Mouse (Mus musculus) T-helper 17 cell (primary cell): ENCODE data around the gene Igsf21.

Experiments
- in situ Hi-C, 2 experiments: fragments of 300-600 bp; cut with MboI, MseI; formaldehyde crosslinking; loops; 1 replicate in 1 of 2; 2 replicates in 1 of 2; pipeline ENCODE4 v1.15.1; 2025; ENCODE audit warnings: high pct_unique_total_duplicates in 2 of 2

The Igsf21 gene

DNA sequence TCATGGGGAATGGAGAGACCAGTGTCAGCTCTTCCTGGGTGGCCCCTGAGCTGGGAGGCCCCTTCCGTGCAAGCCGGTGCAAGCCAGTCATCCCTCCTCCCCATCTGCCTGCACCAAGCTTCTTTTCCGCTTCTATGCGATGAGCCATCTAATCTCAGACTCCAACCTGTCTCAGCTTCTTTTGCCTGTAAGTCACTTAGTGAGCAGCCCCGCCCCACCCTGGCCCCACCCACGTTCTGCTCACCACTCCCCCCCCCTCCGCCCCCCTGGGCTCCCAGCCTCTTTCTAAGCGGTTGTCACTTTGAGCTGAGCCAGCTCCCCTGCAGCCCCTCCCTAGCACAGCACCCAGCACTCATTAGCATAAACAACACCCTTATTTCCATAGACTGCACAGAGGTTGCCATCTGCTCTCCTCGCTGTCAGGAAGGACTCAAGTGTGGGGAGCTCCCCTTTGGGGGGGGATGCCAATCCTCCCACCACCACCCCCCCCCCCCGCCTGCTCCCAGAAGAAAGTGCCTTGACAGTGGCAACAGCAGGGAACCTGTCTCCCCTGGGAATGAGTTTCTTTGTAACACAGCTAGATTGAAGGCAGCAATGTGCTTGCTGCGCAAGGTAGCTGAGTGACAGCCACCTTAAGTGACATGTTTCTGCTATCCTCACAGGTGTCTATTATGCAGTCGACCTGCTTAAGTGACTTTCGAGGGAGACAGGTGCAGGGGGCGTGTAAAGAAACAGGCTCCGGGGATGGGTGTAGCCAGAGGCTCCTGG, 176.8 kb downstream of the Igsf21 start:
- in situ Hi-C loops, result loop anchor here in 1 of 2 experiments (25.0 kb wide), 1 partner anchor 1007 kb away; no protein-coding TSS in a partner anchor

DNA sequence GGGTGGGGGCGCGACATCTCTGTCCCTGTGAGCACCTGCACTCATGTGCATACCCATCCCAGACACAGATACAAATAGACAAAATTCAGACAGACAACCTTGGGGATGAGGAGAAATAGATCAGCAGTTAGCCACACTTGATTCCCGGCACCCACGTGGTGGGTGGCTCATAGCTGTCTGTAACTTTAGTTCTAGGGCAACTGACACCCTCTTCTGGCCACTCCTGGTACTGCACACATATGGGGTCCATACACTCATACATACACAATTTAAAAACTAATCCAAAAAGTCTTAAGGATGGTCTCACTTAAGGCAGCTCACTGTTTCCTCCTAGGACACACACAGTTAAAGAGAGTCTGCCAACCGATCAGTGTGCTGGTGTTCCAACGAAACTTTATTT, 178.1 kb downstream of the Igsf21 start:
- in situ Hi-C loops, result loop anchor here in 1 of 2 experiments (25.0 kb wide), 1 partner anchor 1006 kb away; no protein-coding TSS in a partner anchor

GRCm38 (mm10) chr4:140066011-140066410, 180.6 kb downstream of the Igsf21 start:
- in situ Hi-C loops, result loop anchor here in 1 of 2 experiments (25.0 kb wide), 1 partner anchor 1004 kb away; no protein-coding TSS in a partner anchor

DNA sequence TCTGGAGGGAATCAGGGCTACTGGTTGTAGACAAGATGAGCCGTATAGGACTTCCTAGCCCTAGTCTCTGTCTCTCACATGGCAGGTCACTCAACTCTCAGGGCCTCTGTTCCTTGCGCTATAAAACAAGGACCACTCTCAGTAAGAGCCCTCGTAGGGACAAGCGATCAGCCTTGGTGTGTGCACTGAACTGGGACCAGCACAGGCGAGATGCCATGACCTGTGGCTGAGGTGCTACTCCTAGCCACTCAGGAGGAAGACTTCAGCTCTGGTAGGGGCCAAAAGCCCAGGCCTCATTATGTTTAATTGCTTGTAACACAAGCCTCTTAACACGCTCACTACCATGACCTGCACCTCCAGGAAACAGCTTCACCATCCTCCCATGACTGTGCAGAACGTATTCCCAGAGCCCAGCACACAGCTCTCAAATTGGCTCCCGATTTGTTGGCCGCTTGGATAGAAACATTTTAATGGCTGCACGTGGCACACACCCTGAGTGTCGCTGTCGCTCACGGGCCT, 183.4 kb downstream of the Igsf21 start:
- in situ Hi-C loops, result loop anchor here in 1 of 2 experiments (25.0 kb wide), 1 partner anchor 1001 kb away; no protein-coding TSS in a partner anchor

GRCm38 (mm10) chr4:140060251-140060650, 186.3 kb downstream of the Igsf21 start:
- in situ Hi-C loops, result loop anchor here in 1 of 2 experiments (25.0 kb wide), 1 partner anchor 998 kb away; no protein-coding TSS in a partner anchor

DNA sequence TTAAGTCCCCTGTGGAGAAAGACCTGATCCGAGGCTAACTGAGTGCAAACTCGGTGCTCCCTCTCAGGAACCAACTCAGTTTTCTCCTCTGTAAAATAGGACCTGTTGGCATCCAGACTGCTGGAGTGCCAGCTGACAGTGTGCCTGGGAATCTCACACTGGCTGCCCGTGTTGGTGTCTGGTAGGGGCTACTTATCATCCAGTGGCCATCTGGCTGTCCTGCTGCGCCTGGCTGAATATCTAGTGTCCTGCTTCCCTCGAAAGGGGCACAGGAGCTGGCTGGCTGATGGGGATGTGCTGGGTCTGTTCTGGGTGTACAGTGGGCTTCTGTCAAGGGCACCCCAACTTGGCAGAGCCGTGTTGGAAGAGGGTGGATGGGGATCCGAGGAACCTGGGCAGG, 193.5 kb downstream of the Igsf21 start:
- in situ Hi-C loops, result loop anchor here in 1 of 2 experiments (25.0 kb wide), 1 partner anchor 991 kb away; no protein-coding TSS in a partner anchor

GRCm38 (mm10) chr4:140052575-140052974, 194.0 kb downstream of the Igsf21 start:
- in situ Hi-C loops, result loop anchor here in 1 of 2 experiments (25.0 kb wide), 1 partner anchor 990 kb away; no protein-coding TSS in a partner anchor

GRCm38 (mm10) chr4:140047807-140048362, 198.7 kb downstream of the Igsf21 start:
- in situ Hi-C loops, result no loop called here

GRCm38 (mm10) chr4:140043953-140044352, 202.6 kb downstream of the Igsf21 start:
- in situ Hi-C loops, result no loop called here

GRCm38 (mm10) chr4:140038586-140039411, 207.8 kb downstream of the Igsf21 start:
- in situ Hi-C loops, result loop anchor here in 1 of 2 experiments (10.0 kb wide), 1 partner anchor 1654 kb away; no protein-coding TSS in a partner anchor

- in situ Hi-C loops, result loop anchor here in 1 of 2 experiments (10.0 kb wide), 1 partner anchor 1653 kb away; no protein-coding TSS in a partner anchor
Observed at GRCm38 (mm10) chr4:140037784-140038387, 208.7 kb downstream of the Igsf21 start.

GRCm38 (mm10) chr4:140035232-140035631, 211.4 kb downstream of the Igsf21 start:
- in situ Hi-C loops, result loop anchor here in 1 of 2 experiments (10.0 kb wide), 1 partner anchor 1650 kb away; no protein-coding TSS in a partner anchor

GRCm38 (mm10) chr4:140033394-140033793, 213.2 kb downstream of the Igsf21 start:
- in situ Hi-C loops, result loop anchor here in 1 of 2 experiments (10.0 kb wide), 1 partner anchor 1649 kb away; no protein-coding TSS in a partner anchor

DNA sequence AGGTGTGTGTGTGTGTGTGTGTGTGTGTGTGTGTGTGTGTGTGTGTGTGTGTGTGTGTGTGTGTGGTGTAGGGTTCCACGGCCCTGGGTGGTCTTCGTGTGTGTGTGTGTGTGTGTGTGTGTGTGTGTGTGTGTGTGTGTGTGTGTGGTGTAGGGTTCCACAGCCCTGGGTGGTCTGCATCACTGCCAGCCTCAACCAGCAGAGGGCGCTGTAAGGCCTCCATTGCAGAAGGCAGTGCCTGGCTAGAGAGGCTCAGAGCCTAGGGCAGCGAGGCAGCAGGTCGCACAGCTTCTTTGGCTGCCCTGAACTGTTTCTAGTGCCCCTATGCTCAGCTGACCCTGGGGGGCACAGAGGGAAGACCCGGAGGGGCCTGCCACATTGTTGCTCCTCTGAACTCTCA, 216.2 kb downstream of the Igsf21 start:
- in situ Hi-C loops, result loop anchor here in 1 of 2 experiments (10.0 kb wide), 1 partner anchor 1646 kb away; no protein-coding TSS in a partner anchor

DNA sequence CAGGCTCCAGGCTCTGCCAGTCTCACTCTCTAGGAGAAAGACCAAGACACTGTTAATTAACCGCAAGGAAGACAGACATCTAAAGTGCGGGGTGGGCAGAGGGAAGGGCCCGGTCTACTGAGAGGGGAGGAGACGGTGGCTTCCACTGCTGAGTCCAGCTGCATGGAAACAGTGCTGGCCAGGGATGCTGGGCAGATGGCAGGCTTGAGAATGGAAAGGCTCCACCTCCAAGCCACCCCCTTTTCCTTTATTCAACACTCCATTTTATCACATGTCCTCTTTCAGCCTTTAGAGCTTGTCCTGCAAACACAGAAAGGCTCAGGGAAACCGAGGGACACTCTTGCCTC, 216.6 kb downstream of the Igsf21 start:
- in situ Hi-C loops, result loop anchor here in 1 of 2 experiments (10.0 kb wide), 1 partner anchor 1645 kb away; no protein-coding TSS in a partner anchor

GRCm38 (mm10) chr4:140029324-140030039, 217.1 kb downstream of the Igsf21 start:
- in situ Hi-C loops, result loop anchor here in 1 of 2 experiments (10.0 kb wide), 1 partner anchor 1645 kb away; no protein-coding TSS in a partner anchor

DNA sequence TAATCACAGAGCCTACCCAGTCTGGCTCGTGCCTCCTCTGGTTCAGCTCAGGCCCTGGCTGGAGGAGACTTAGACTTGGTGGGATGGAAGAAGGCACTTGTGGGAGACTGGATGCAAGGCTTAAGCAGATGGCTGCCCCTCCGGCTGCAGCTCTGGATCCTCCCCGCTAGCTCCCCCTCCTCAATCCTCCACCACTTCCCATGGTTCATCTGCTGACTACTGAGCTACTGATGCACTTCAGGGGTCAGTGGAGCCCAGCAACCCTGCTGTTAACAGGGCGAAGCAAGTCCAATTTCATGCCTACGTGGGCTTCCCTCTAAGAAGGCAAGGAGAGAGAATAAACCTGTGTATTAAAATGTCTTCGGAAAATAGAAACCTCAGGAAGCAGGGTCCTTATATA, 222.8 kb downstream of the Igsf21 start:
- in situ Hi-C loops, result no loop called here

DNA sequence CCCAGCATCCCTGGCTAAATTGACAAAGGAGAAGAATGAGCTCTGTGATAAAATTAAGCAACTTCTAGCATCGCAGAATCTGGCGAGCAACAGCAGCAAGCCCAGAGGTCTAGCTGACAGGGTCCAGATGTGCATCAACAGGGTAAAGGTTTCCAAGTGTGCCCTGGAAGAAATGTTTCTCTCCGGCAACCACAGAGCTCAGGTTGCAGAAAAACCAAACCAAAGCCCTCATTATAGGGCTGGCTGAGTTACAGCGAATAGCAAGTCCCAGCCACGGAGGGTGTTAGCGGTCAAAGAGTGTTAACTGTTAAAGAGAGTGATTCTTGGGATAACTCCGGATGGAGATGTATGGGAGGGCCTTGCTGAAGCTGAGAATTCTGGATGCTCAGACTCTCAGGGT, 230.7 kb downstream of the Igsf21 start:
- in situ Hi-C loops, result no loop called here

DNA sequence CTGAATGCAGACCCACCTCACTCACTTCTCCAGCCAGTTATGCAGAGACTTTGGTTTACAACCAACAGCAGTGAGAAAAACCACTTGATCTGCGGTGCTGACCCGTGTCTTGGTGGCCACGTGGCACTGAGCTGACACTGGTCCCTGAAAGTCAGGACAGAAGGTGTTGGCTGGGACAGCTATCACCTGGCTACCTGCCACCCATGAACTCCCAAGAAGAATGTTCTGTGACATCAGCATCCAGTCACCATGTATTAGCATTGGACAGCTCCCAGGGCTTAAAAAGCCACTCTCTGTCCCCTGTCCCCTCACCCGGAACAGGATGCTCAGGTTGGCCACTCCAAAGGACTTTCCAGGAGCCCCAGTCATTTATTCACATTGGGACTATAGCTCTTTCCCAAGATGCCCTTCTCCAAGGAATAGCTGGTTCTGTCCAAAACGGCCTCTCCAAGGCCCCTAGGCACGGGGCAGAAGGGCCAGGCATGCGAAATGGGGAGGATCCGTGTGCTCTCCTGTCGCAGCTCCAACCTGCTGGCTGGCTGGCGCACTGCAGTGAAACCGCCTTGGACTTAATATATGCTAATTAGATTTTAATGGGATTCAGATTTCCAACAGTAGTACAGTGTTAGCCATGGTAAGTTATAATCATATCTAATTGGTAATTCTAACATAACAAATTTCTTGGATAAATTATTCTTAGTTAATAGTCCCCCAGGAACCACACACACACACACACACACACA, 235.7 kb downstream of the Igsf21 start:
- in situ Hi-C loops, result no loop called here
